Mouse (Mus musculus) embryonic fibroblast, embryonic 13.5 days (primary cell): Measurements from ENCODE around the gene Cyp2c67.
"Not testable (repeated sequence)": the region's sequence is repeated elsewhere in the genome, so short reads cannot be mapped to it uniquely, and the experiment has no call there.

ENCODE experiments used
- CTCF ChIP-seq: IDR thresholded peaks from 2 replicates; pipeline ENCODE4 v1.5.1; 2011; ENCODE audit warnings: mild to moderate bottlenecking, control low read depth, low read length, moderate library complexity, borderline replicate concordance; ENCODE audit not compliant: insufficient read depth
- POLR2A ChIP-seq: IDR thresholded peaks from 2 replicates; pipeline ENCODE4 v1.6.1; 2011; ENCODE audit warnings: low read depth, mild to moderate bottlenecking, control low read depth, low read length, moderate library complexity

DNA sequence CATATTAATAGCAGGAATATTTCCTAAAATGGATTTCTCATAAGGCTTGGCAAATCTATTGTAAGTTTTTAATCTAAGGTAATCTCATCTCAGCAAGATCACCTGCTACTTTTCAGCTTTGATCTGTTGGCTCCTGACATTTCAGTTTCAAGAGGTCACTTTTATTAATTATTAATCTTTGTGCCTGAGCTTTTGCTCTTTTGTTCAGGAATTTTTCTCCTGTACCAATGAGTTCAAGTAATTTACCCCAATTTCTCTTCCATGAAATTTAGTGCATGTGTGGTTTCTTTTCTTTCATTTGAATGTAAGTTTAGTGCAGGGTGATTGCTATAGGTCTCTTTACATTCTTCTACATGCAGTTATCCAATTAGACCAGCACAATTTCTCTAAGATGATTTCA lies 16.8 kb upstream of the Cyp2c67 start:
- not testable (repeated sequence) for TF ChIP-seq CTCF, POLR2A
